Mouse (Mus musculus): Measurements from ENCODE around the gene Col6a5.

DNA sequence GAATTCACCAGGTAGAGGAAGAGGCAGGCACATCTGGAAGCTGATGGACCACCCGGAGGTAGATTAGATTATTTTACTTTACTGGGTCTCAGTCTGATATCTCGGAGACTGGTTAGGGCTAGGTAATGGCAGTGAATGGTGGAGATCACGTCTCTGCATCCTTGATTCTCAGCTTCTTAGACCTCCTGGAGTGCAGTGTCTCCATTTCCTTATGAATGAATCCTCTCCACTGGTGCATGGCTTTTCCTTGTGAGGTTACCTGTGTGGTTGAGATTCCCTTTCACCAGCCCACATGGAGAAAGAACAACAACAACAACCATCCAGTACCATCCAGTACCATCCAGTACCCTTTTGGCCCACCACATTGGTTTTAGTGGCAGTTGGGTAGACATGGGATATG, 11.6 kb upstream of the Col6a5 start:
- TF ChIP-seq CTCF (IDR thresholded peaks at IDR 0.05; ENCODE audit: control insufficient read depth, insufficient read depth, insufficient replicate concordance, low read depth, low read length) = no peak
- no peak for TF ChIP-seq POLR2A (IDR thresholded peaks at IDR 0.05; ENCODE audit: control insufficient read depth, low read depth, low read length)
